Mouse (Mus musculus): Measurements from ENCODE around the gene Arl3. TPM values are rescaled to one million over a fixed set of nuclear protein-coding genes. Genes with fewer than 3 reads are reported as not detected.

The Arl3 gene
- 6.1 and 13.0 TPM in 2 replicates for polyA plus RNA-seq (2012; ENCODE audit: low replicate concordance)

DNA sequence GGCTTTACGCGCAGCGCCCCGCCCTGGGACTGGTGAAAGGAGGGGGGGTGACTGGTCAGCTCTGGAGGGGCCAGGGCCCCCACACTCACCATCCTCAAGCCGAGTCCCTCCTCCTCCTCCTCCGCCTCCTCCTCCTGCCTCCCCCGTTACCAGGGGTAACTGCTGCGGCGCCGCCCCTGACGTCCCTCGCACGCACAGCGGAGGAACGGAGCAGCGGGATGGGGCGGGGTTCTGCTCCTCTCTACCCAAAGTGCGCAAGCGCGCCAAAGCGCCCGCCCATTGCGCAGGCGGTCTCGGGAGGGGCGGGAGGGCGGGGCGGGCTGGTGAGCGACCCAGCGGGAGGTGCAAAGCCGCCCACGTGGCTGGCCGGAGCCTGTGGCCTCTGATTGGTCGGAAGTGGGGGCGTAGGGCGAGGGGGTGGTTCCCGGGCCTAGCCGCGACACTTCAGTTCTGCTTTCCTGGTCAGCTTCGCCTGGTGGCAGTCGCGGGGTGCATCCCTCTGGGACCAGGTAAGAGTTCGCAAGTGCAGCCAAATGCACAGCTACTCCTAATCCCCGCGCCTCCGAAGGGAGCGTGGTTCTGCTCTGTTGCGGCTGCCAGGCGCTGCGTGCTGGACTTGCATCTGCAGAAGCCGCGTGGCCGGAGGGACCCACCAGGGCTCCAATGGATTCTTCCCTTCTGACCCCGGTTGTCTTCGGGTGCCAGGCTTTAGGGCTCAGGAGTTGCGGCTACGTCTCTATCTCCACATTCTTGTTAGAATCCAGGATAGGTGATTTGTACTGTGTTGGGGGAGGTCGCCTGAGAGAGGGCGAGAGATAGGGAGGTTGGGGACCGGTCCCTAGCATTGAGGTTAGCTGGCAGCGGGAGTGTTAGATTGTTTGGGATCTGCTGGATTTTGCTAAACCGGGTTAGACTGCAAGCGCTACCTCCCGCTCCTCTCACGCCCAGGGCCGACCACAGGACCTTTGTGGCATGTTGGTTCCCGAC is at the start of gene Arl3, which contains the start of gene Sfxn2:
Arl3 (minus strand) TSS at position 248 of the 987 bp plus-strand sequence.
Sfxn2 (plus strand) TSS at position 415 of the 987 bp plus-strand sequence.

DNA sequence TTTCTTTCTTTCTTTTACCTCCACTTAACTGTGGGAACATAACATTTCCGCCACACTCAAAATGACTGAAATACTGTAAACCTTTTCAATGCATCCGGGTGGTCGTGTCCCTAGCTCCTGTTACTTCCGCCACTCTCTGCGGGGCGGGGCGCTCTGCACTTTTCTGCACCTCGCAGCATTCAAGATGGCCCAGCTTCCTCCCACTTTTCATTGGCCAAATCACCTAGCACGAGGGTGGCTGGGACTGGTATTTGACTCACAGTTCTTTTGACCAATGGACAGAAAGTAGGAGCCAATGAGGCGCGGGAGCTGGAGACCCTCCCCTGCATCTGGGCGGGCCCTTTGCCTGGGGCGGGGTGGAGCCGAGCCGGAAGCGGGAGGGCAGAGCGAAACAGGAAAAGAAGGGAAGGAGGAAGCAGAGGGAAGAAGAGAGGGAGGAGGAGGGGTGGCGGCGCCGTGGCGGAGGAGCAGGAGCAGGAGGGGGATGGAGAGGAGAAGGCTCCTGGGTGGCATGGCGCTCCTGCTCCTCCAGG is 25.8 kb upstream of the Arl3 start, which contains the start of gene Wbp1l:
Wbp1l (plus strand) TSS at position 365 of the 533 bp plus-strand sequence.

DNA sequence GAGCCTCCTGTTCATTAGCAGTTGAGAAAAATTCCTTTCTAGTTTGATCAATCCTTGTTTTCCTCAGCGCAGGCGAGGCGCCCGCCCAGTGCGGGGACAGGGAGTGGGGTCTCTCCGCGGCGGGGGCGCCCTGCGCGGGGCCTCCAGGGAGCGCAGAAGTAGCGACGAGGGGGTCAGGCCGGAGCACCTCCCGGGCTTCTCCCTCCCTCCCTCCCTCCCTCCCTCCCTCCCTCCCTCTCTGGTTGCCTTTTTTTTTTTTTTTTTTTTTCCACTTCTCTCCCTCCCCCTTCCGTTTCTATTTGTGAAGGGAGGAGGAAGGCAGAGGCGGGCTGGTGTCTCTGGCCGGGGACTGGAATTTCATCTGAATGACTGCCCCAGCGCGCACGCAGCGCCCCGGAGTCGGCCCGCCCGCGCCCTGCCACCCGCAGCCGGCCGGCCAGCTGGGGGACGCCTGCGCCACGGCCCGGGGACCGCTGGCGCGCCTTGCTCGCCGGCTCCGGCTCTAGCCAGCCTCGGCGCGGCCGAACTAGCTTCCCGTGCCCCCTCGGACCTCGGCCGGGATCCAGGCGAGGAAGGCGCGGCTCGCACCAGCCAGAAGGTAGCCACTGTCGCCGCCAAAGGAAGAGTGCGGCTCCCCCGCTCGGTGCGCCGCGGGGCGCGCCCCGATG is 71.5 kb downstream of the Arl3 start, which contains the start of gene Trim8:
Trim8 (plus strand) TSS at position 302 of the 668 bp plus-strand sequence.

Other genes with a start within 250 kb of the Arl3 start
- 1.7 and 2.5 TPM in 2 replicates for gene Psd, start 246.0 kb downstream of the Arl3 start, polyA plus RNA-seq (2012; ENCODE audit: low replicate concordance)
- gene Fbxl15, start 245.0 kb downstream of the Arl3 start, polyA plus RNA-seq (2012; ENCODE audit: low replicate concordance), result 17.6 and 24.2 TPM in 2 replicates
- gene Cuedc2, start 234.5 kb downstream of the Arl3 start, polyA plus RNA-seq (2012; ENCODE audit: low replicate concordance), result 94.2 and 96.3 TPM in 2 replicates
- 9.8 and 25.9 TPM in 2 replicates for gene Mfsd13a, start 232.1 kb downstream of the Arl3 start, polyA plus RNA-seq (2012; ENCODE audit: low replicate concordance)
- gene 2310034G01Rik, start 222.9 kb downstream of the Arl3 start, polyA plus RNA-seq (2012; ENCODE audit: low replicate concordance), result 0.34 and 0.75 TPM in 2 replicates
- gene Actr1a, start 177.4 kb downstream of the Arl3 start, polyA plus RNA-seq (2012; ENCODE audit: low replicate concordance), result 26.1 and 37.0 TPM in 2 replicates
- 38.7 and 49.4 TPM in 2 replicates for gene Sufu, start 176.3 kb downstream of the Arl3 start, polyA plus RNA-seq (2012; ENCODE audit: low replicate concordance)
- gene Trim8, start 71.5 kb downstream of the Arl3 start, polyA plus RNA-seq (2012; ENCODE audit: low replicate concordance), result 113 and 173 TPM in 2 replicates
- 0.89 and 2.4 TPM in 2 replicates for gene Sfxn2, start 167 bp upstream of the Arl3 start, polyA plus RNA-seq (2012; ENCODE audit: low replicate concordance)
- 72.2 and 116 TPM in 2 replicates for gene Wbp1l, start 25.9 kb upstream of the Arl3 start, polyA plus RNA-seq (2012; ENCODE audit: low replicate concordance)
- gene Cyp17a1, start 100.0 kb upstream of the Arl3 start, polyA plus RNA-seq (2012; ENCODE audit: low replicate concordance), result not detected in 2 replicates
- gene Borcs7, start 116.7 kb upstream of the Arl3 start, polyA plus RNA-seq (2012; ENCODE audit: low replicate concordance), result 1.2 and 2.5 TPM in 2 replicates
- 2.0 and 3.9 TPM in 2 replicates for gene As3mt, start 134.3 kb upstream of the Arl3 start, polyA plus RNA-seq (2012; ENCODE audit: low replicate concordance)
- gene Cnnm2, start 188.4 kb upstream of the Arl3 start, polyA plus RNA-seq (2012; ENCODE audit: low replicate concordance), result 8.2 and 15.9 TPM in 2 replicates

Data from hematopoietic multipotent progenitor cell, adult 10-12 weeks (in vitro differentiated cells).